Mouse (Mus musculus) gastrocnemius, postnatal 25 days (tissue): ENCODE measurements at regions not wholly inside any gene's neighbourhood (a gene's known extent, or its start where the extent isn't known, plus 50 kb on each side); places are given as distances from the start of the nearest gene placed in this dataset.
A peak's percentile ranks its signal among the peaks of the same experiment; 100 is the strongest.

Source experiments
- DNase-seq: peaks from one replicate; pipeline ENCODE4 v3.0.0; 2022

DNA sequence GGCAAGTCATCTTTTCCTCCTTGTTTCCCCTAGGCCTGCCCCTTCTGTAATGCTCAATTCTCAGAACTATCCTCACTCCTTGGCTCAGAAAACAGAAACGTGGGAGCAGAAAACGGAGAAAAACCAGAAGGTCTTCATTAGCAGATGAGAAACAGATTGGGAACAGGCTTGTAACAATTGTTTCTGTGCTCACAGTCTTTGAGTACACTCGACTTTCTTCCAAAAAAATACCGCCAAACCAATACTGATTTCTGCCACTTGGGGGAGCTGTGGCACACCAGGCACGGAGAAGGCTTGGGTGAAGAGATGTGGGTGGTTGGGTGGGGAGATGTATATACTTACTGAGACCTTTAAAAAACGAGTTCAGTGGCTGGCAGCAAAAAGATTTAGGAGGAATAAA is 80.8 kb upstream of the 4930583I09Rik start:
- peak; percentile 32 for DNase-seq

DNA sequence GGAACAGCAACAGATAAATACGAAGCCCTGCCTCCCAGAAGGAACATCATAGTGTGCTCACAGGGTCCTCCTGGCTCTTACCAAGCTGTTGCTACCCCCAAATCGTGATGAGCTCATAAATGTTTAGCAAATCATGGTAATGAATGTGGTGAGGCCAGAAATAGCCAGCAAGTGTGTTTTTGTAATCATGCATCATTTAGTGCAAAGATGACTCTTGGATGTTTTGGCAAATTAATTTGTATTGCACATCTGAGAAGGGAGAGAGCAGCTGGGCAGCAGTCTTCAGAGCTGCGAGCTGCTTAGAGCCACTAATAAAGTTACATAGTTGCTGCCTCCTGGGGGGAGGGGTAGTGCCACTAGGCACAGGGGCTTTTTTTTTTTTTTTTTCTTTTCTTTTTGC is 79.8 kb upstream of the 4930583I09Rik start:
- DNase-seq = no peak

DNA sequence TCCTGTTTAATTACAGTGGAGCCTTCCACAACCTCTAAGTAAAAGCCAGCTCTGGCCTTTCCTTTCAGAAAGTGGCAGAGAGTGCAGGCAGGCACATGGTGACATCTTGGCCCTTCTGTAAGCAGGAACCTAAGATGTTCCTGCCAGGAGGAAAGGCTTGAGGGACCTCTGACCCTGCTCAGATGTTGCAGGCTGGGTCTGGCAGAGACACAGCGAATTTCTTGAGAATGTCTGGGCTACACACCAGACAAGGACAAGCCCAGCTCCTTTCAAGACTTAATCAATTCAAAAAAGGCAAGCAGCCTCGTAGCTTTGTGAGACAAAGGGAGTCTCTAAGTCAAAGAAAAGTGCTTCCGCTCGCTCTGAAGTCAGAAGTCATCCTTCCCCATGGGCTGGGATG is 79.2 kb upstream of the 4930583I09Rik start:
- DNase-seq = peak; percentile 18

DNA sequence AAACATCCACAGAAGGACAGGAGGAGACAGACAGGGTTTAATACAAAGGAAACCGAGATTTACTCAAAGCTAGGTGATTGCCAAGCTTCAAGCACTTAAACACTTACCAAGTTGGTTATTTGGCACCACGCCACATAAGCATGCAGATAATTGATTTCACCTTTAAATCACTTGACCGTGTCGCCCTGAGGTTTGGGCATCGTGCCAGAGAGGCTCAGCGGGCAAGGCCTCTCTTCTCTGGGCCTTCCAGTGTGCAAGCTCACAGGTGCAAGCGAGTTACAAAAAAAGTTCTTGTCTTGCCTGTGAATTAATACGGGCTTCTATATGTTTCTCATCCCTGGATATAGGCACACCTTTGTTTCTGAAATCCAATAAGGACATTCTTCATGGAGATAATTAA is 78.4 kb upstream of the 4930583I09Rik start:
- no peak for DNase-seq

DNA sequence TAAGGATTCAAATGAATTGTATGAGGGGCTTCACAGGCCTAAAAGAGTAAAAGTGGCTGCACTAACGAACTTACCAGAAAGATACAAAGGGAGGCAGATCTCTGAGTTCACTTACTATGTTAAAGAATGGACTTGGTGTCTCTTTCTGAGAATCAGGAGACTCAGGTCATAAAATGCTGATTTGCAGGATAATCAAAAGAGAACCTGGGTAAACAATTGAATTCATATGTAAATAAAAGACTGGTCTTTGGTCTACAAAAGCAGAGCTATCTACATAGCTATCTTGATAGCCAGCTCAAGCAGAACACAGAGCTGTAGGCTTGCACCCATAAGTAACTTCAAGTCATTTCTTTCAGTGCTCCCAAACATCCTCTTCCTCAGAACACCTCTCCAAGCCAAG is 72.8 kb upstream of the 4930583I09Rik start:
- no peak for DNase-seq

DNA sequence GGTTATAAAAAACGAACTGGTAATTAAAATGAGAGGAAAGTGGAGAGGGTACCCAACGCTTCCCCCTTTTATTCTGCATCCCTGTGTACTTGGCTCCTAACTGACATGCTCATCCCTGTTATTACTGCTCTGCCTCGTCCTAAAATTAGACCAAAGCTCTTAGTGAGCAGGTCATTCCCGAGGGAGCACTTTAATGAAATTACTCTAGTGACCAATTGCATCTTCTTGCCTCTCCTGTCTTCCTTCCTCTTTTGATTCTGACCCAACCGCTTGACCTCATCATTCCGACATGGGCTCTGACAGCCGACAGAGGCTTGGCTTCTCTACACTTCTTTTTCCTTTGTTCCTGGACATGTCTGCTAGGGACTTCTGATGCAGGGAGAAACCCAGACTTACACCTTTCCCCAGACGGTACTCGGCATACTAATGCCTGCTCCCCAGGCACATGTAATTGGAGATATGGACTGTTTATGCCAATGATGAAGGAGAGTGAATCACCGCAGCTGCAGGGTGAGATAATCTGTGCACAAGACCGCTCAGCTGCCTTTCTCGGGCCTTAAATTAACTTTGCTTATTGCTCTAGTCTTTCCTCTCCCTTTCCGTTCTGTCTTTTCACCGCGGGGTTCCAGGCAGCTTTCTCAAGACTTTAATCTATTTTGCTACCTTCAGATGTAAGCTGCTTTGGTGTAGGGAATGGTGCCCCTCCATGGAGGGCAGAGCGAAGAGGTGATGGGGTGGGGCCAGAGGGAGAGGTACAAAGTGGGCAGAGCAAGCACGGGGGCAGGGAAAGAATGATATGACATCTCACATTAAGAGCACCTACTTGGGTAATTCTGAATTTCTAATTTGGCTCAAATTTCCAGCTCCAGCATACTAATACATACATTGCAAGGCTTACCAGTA is 66.1 kb upstream of the 4930583I09Rik start:
- DNase-seq = no peak

DNA sequence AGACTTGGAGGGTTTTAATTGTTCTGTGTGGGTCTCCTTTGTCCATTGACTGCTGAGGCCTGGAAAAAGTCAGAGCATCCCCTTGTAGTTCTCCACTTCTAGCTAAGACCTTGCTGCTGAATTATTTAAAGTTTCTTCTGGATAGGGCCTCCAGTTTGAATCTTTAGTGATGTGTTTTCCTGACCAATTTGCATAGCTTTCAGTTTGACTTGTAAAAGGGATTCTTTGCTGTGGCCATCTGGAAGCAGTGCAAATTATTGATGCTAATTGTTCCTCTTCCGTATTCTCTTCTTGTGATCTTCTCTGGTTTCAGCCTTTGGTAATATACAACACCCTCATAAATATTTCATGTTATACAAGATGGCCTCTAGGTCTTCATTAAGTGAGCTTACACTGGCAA is 61.6 kb upstream of the 4930583I09Rik start:
- DNase-seq = no peak

DNA sequence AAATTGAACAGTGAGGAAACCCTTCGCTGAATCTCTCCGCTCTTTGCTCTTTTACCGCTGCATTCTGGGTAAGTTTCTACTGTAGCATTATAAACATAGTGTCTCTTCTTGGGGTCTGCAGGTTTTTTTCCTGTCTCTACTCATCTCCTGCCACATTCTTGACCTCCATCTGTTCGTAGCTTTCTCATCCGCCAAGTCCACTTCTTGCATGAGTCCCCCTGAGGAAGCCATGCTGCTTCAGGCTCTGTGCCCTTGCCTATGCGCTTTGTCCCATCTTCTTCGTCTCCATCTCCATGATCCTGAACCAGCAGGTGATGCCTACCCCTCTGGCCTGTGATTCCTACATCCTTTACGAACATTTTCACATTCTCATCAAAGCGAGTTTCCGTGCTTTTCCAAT is 60.0 kb upstream of the 4930583I09Rik start:
- DNase-seq = no peak

DNA sequence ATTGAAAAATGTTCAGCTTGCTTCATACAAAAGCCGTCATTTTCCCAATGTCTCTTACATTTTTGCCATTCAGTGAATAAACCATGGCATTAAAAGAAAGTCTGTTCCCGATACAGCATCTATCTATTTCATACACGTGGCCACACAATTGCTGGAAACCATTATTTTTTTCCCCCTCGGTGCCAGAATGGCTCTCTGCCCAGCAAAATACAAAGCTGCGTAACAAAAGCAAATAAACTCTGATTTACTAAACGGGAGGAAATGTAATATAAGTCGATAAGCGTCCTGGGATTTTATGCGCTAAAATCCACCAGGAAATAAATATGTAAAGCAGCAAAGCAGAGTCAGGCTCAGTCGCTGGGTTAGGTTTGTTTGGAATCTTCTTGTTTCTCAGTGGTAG is 59.6 kb upstream of the 4930583I09Rik start:
- no peak for DNase-seq

DNA sequence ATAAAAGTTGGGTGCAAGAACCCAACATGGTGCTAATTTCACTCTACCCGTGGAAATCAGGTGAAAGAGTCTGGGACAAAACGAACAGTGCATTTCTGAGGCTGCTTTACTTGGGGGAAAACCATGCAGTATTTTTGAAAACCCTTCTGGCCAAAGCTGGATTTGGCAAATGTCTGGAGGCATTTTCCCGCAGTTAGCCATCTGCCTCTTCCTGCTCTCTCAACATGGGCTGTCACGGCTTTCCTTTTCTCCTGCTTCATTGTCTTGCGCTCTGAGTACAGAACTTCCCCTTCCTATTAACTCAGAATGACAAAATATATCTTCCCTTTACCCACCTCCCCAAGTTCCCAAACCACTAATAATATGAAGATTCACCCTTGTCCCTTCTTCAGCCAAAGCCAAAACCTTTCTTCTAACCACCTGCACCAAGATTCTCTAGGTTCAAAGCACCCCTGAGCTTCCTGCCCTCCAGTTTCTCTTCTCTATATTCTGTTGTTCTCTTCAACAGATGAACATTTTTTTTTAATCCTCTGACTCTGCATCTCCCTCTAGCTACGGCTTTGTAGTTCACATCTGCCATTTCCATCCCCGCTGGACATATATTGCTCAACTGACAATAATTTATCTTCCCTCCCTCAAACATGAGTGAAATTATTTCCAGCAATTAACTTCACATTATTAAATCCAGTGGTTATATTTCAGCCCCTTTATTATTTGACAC is 57.5 kb upstream of the 4930583I09Rik start:
- DNase-seq = no peak
